Mouse (Mus musculus): ENCODE measurements around the gene Rnpepl1.
"Not testable (repeated sequence)": the region's sequence is repeated elsewhere in the genome, so short reads cannot be mapped to it uniquely, and the experiment has no call there.

The Rnpepl1 gene

GRCm38 (mm10) chr1:92937797-92938196 lies 27.2 kb downstream of the Rnpepl1 start:
- DNase-seq (ENCODE audit: low spot score), result no peak

GRCm38 (mm10) chr1:92939746-92940145 lies 29.2 kb downstream of the Rnpepl1 start:
- no peak for DNase-seq (ENCODE audit: low spot score)

DNA sequence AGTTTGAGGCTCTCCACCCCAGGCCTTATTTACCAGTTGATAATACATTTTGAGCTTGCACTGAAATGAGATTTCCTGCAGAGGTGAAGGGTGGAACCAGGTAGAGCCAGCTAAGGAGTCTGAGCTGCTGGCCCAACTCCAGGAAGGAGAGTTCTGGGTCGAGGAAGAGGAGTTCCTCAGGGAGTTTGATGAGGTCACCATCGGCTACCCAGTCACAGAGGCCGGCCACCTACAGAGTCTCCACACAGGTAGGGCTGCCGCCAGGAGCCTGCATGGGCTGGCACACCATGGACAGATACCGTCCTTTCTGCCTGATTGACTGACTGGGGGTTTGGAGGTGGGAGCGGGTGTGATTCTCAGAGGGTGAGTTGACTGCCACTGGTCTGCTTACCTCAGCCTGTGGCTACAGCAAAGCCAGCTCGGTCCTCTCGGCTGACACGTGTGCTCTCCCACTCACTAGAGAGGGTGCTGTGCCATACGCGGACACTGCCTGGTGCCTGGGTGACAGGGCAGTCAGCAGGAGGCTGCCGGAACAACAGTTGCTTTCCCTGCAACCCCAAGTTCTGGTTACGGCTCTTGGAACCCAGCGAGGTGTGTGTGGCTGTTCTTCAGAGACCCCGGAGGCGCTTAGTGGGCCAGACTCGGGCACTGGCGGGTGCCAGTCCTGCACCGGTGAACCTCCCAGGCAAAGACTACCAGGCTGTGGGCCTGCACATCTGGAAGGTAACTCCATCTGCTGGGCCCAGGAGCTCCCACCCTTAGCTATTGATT lies 32.8 kb downstream of the Rnpepl1 start:
- no peak for DNase-seq (ENCODE audit: low spot score)

DNA sequence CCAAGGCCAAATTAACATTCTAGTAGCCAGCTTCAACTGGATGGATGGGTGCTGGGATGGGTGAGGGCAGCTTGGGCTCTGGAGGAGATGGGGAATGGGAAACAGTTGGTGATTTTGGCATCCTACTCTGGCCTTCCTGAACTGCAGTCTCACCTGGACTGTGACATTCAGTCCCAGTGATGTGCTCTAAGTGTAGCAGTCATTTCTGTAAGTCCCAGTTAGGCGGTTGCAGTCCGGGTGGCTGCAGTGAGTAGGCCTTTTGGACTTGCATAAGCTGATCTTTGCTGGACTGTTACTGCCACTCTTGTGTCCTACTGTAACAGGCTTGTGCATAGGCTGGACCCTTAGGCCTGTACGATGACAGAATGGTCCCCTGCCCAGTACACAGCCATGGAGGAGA lies 37.4 kb downstream of the Rnpepl1 start:
- DNase-seq (ENCODE audit: low spot score), result no peak

DNA sequence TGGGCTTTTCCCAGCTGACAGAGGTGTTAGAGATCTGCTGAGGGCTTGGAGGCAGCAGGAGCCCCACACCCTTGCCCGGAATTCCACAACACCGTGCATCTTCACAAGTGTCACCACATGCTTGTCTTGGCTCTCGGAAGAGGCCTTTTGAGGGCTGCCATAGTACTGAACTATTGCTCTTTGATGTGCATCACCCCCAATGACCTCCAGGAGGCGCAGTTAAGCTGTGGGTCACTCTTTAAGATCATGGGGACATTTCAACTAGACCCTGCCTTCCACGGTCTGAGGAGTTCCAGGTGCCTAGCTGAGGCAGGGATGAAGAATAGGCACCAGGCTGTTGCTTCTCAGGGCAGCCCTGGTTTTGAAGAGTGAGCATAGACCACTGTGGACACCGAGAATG lies 38.8 kb downstream of the Rnpepl1 start:
- no peak for DNase-seq (ENCODE audit: low spot score)

- DNase-seq (ENCODE audit: low spot score), result no peak
These were observed 40.0 kb downstream of the Rnpepl1 start, which contains the start of gene Gpr35 for GRCm38 (mm10) chr1:92950607-92951006. TSS of gene Gpr35 (plus strand) at chr1:92950865.

- no peak for DNase-seq (ENCODE audit: low spot score)
These were observed 43.1 kb downstream of the Rnpepl1 start for GRCm38 (mm10) chr1:92953641-92954040.

- peak; percentile 31 for DNase-seq (ENCODE audit: low spot score)
These were observed 46.2 kb downstream of the Rnpepl1 start for GRCm38 (mm10) chr1:92956571-92957335.

- no peak for DNase-seq (ENCODE audit: low spot score)
These were observed 48.4 kb downstream of the Rnpepl1 start for GRCm38 (mm10) chr1:92958999-92959398.

DNA sequence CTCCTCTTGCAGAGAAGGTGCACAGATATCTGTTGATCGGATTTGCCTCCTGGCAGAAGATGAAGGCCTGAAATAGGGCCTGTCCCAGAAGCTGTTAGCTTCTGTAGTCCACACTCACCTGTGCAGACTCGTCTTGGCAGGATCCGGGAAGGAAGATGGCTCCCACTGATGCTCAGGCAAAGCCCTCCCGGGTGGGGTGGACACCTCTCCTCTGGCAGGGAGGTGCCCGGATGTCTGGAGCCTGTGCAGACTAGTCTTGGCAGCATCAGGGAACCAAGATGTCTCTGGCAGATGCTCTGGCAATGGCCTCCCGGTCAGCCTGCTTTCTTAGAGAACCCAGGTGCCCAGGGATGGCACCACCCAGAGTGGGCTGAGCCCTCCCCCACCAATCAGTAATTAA lies 60.2 kb downstream of the Rnpepl1 start:
- DNase-seq (ENCODE audit: low spot score), result not testable (repeated sequence)

DNA sequence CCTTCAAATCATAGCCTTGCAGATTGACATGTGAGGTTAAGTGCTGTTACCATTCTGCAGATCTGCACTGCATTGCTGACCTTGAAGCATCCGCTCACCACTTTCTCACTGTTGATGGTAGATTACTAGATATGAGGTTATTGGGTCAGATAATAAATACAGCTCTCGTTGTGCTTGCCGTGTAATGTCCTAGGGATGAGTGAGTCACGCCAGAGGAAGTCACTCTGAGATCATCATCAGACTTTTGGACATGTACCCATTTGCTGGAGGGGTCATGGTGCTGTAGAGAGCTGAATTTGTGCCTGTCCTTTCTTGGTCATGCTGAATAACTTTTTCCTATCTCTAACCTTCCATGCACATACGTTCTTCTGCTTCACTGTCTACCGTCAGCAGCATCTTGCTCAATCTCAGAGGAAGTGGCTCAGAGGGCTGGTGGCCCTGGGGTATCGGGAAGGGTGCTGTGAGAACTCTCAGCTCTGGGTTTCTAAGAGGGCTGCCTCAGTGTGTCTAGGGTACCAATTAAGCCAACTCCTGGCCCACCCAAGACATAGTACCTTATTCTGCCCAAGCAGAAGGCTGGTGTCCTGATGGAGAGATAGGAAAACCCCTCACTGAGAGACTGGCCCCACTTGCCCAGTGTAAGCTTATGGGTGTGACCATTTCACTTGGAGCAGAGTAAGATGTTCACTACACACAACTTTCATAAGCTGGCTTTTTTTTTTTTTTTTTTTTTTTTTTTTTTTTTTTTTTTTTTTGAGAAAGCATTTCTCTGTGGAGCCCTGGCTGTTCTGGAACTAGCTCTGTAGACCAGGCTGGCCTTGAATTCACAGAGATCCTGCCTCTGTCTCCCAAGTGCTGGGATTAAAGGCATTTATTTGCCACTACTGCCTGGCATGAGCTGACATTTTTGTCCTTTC lies 61.6 kb downstream of the Rnpepl1 start:
- no peak for DNase-seq (ENCODE audit: low spot score)

DNA sequence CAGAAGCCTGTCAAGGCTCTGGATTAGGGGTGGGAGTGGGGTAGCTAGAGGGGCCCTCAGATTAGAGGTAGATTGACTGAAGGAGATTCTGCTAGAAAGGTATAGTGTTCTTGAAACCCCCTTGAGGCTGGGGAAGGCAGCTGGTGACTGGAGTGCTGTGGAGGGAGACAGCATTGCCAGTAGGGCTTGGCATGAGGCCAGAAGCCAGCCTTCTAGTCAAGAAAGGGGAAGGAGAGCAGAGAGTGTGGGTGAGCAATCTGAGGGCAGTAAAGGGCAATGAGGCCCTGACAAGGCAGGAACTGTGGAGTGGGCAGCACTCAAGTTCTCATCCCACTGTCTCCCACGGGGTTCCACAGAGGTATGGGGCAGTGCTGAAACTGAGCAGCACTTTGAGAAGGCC lies 62.3 kb downstream of the Rnpepl1 start:
- peak; percentile 37 for DNase-seq (ENCODE audit: low spot score)
